ENCODE assay signal across 8 mouse cellular contexts in the genomic region with DNA sequence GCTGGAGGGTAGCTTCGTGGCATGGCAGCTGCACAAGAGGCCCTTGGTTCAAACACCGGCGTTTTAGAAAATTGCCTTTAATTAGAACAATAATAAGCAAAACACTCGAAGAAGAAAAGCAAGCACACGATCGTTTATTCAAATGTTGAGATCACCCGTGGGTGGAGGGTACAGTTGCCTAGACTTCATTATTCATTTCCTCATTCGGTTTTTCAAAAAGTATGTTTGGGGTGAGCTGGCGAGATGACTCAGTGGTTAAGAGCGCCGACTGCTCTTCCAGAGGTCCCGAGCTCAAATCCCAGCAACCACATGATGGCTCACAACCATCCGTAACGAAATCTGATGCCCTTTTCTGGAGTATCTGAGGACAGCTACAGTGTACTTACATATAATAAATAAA. TPM values are rescaled to one million over a fixed set of nuclear protein-coding genes. Genes with fewer than 3 reads are reported as not detected.
DNase-seq lines count a peak whose midpoint lies in the region; ATAC-seq and TF ChIP-seq lines count a peak whose summit lies in the region.
"Not testable (repeated sequence)": the region's sequence is repeated elsewhere in the genome, so short reads cannot be mapped to it uniquely, and the experiment has no call there.

No protein-coding gene starts in this region.

- not testable (repeated sequence) for H3K36me3 ChIP-seq in forebrain, embryonic 12.5 days (replicated peaks); heart, embryonic 10.5 days; hindbrain, embryonic 10.5 days; liver, embryonic 16.5 days (ENCODE audit: control insufficient read depth, insufficient read depth); neural tube, embryonic 12.5 days

- H3K9me3 ChIP-seq in forebrain, embryonic 12.5 days; heart, embryonic 10.5 days; hindbrain, embryonic 10.5 days; liver, embryonic 16.5 days (replicated peaks; ENCODE audit: control insufficient read depth, low read length); neural tube, embryonic 12.5 days: not testable (repeated sequence)

- H3K4me2 ChIP-seq in forebrain, embryonic 12.5 days, result peak overlapping the region; percentile 67; the same call in 1 of the 2 replicates
- H3K4me2 ChIP-seq in liver, embryonic 16.5 days (ENCODE audit: low read depth, low read length), result peak overlapping the region; percentile 82
- peak overlapping the region; percentile 69 for H3K4me2 ChIP-seq in neural tube, embryonic 12.5 days (replicated peaks)

- TF ChIP-seq POLR2A in bone marrow macrophage, adult 2 months (IDR thresholded peaks at IDR 0.05; ENCODE audit: borderline replicate concordance, low read depth, low read length), result not testable (repeated sequence)

- peak overlapping the region; percentile 53 for H3K27ac ChIP-seq in bone marrow macrophage, adult 2 months (ENCODE audit: insufficient read depth, low read depth, low read length)
- H3K27ac ChIP-seq in forebrain, embryonic 12.5 days, result 0 out of 2 replicates have a peak overlapping the region, but pooled peaks have one; percentile 5
- 0 out of 2 replicates have a peak overlapping the region, but pooled peaks have one; percentile 72 for H3K27ac ChIP-seq in heart, embryonic 10.5 days
- H3K27ac ChIP-seq in hindbrain, embryonic 10.5 days; liver, embryonic 16.5 days (ENCODE audit: low read length); neural tube, embryonic 12.5 days: not testable (repeated sequence)
- peak overlapping the region; percentile 37 for H3K27ac ChIP-seq in layer of hippocampus, adult 2 months

- not testable (repeated sequence) for TF ChIP-seq CTCF in bone marrow macrophage, adult 2 months (IDR thresholded peaks at IDR 0.05; ENCODE audit: low read depth, low read length); layer of hippocampus, adult 2 months (conservative IDR thresholded peaks at IDR 0.05)

- H3K4me3 ChIP-seq in bone marrow macrophage, adult 2 months (ENCODE audit: insufficient read depth, low read length); forebrain, embryonic 12.5 days (replicated peaks); heart, embryonic 10.5 days; layer of hippocampus, adult 2 months; liver, embryonic 16.5 days (ENCODE audit: low read depth, low read length); neural tube, embryonic 12.5 days: not testable (repeated sequence)
- H3K4me3 ChIP-seq in hindbrain, embryonic 10.5 days, result 0 out of 2 replicates have a peak overlapping the region, but pooled peaks have one; percentile 44

- peaks cover 26% of the 10 kb centered on the region for H3K27me3 ChIP-seq in forebrain, embryonic 12.5 days
- H3K27me3 ChIP-seq in heart, embryonic 10.5 days (ENCODE audit: insufficient read depth, poor library complexity, severe bottlenecking), result peaks cover 11% of the 10 kb centered on the region; the same call in 1 of the 2 replicates
- H3K27me3 ChIP-seq in hindbrain, embryonic 10.5 days (ENCODE audit: insufficient read depth, poor library complexity, severe bottlenecking), result peaks cover 24% of the 10 kb centered on the region
- not testable (repeated sequence) for H3K27me3 ChIP-seq in liver, embryonic 16.5 days (ENCODE audit: control insufficient read depth, insufficient read depth, low read depth, low read length)
- H3K27me3 ChIP-seq in neural tube, embryonic 12.5 days (replicated peaks), result peaks cover 17% of the 10 kb centered on the region

- ATAC-seq in forebrain, embryonic 12.5 days (ENCODE audit: low FRiP score); liver, embryonic 16.5 days (ENCODE audit: low read depth); neural tube, embryonic 12.5 days (ENCODE audit: low FRiP score, low read depth): not testable (repeated sequence)

- peak; percentile 64 for DNase-seq in 3134 (ENCODE audit: extremely low read depth, insufficient read length, low spot score)
- not testable (repeated sequence) for DNase-seq in heart, embryonic 10.5 days (ENCODE audit: low spot score); hindbrain, embryonic 10.5 days (ENCODE audit: low spot score); layer of hippocampus, adult 2 months (ENCODE audit: low spot score in 2 of 2)

- 51% methylated on average over 14 of the region's 14 CpGs for WGBS in forebrain, embryonic 12.5 days
- 59% methylated on average over 14 of the region's 14 CpGs for WGBS in heart, embryonic 10.5 days
- WGBS in hindbrain, embryonic 10.5 days, result 68% methylated on average over 14 of the region's 14 CpGs
- WGBS in liver, embryonic 16.5 days (ENCODE audit: insufficient replicate concordance), result 53% methylated on average over 14 of the region's 14 CpGs
- WGBS in neural tube, embryonic 12.5 days, result 67% methylated on average over 14 of the region's 14 CpGs

- H3K9ac ChIP-seq in forebrain, embryonic 12.5 days; liver, embryonic 16.5 days (ENCODE audit: low read depth, low read length); neural tube, embryonic 12.5 days: not testable (repeated sequence)

- peaks cover 35% of the 10 kb centered on the region for H3K4me1 ChIP-seq in bone marrow macrophage, adult 2 months (ENCODE audit: control insufficient read depth, insufficient read depth, low read length)
- H3K4me1 ChIP-seq in forebrain, embryonic 12.5 days, result peaks cover 25% of the 10 kb centered on the region
- H3K4me1 ChIP-seq in heart, embryonic 10.5 days, result peaks cover 27% of the 10 kb centered on the region
- H3K4me1 ChIP-seq in hindbrain, embryonic 10.5 days (replicated peaks), result peaks cover 35% of the 10 kb centered on the region
- H3K4me1 ChIP-seq in liver, embryonic 16.5 days (ENCODE audit: control insufficient read depth, low read depth, low read length), result peaks cover 41% of the 10 kb centered on the region
- H3K4me1 ChIP-seq in neural tube, embryonic 12.5 days, result peaks cover 23% of the 10 kb centered on the region

RNA-seq across cellular contexts. Expression of a gene that starts 15.1 kb away (rescaled TPM):
- polyA plus RNA-seq in bone marrow macrophage, adult 2 months (2012; ENCODE audit: insufficient read depth, insufficient read length, missing spikeins), result 3,849 and 4,223 TPM in 2 replicates
- 955 and 986 TPM in 2 replicates for polyA plus RNA-seq in forebrain, embryonic 12.5 days (2016; fragmentation: Nextera tagmentation; extraction: Ambion mirVana)
- 737 and 812 TPM in 2 replicates for polyA plus RNA-seq in heart, embryonic 10.5 days (2016; fragmentation: Nextera tagmentation; extraction: Ambion mirVana)
- 889 and 916 TPM in 2 replicates for polyA plus RNA-seq in hindbrain, embryonic 10.5 days (2016; fragmentation: Nextera tagmentation; extraction: Ambion mirVana)
- 1,000 to 10,000 TPM in 1 of 2 experiments, 100 to 1,000 TPM in 1; 932 to 1,022 TPM for total RNA-seq in layer of hippocampus, adult 2 months (2021)
- 462 and 509 TPM in 2 replicates for polyA plus RNA-seq in liver, embryonic 16.5 days (2015; fragmentation: Nextera tagmentation; extraction: Ambion mirVana)
- polyA plus RNA-seq in neural tube, embryonic 12.5 days (2016; fragmentation: Nextera tagmentation; extraction: Ambion mirVana), result 931 and 967 TPM in 2 replicates

RNA-seq across cellular contexts. Expression of a gene that starts 43.0 kb away (rescaled TPM):
- 26.8 and 33.3 TPM in 2 replicates for polyA plus RNA-seq in bone marrow macrophage, adult 2 months (2012; ENCODE audit: insufficient read depth, insufficient read length, missing spikeins)
- 9.7 and 10.2 TPM in 2 replicates for polyA plus RNA-seq in forebrain, embryonic 12.5 days (2016; fragmentation: Nextera tagmentation; extraction: Ambion mirVana)
- polyA plus RNA-seq in heart, embryonic 10.5 days (2016; fragmentation: Nextera tagmentation; extraction: Ambion mirVana), result 5.2 and 5.8 TPM in 2 replicates
- 6.1 and 6.6 TPM in 2 replicates for polyA plus RNA-seq in hindbrain, embryonic 10.5 days (2016; fragmentation: Nextera tagmentation; extraction: Ambion mirVana)
- 10 to 100 TPM; 12.8 to 15.7 TPM for total RNA-seq in layer of hippocampus, adult 2 months (2021)
- 1.3 and 1.6 TPM in 2 replicates for polyA plus RNA-seq in liver, embryonic 16.5 days (2015; fragmentation: Nextera tagmentation; extraction: Ambion mirVana)
- polyA plus RNA-seq in neural tube, embryonic 12.5 days (2016; fragmentation: Nextera tagmentation; extraction: Ambion mirVana), result 7.7 and 8.6 TPM in 2 replicates
